Mouse (Mus musculus): ENCODE measurements around the gene Ddr2. TPM values are rescaled to one million over a fixed set of nuclear protein-coding genes. Genes with fewer than 3 reads are reported as not detected.

The Ddr2 gene
- polyA plus RNA-seq, 1 experiment = 13.7 TPM

DNA sequence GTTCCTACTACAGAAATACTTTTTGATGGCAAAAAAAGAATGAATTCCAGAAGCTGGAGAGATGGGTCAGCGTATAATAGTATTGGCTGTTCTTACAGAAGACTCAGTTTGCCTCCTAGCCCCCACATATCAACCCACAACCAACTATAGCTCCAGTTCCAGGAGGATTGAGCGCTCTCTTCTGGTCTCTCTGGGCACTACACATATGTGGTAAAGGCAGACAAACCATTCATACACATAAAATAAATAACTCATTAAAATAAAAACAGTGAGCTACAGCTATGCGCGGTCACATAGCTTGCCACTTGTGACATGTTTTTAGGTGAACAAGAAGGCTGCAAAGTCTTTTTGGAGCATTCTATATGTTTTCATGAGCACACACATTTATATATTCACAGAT is 71.2 kb downstream of the Ddr2 start:
- Histone ChIP-seq H3ac (ENCODE audit: control insufficient read depth, insufficient read length, low read depth) (no peak overlapping the region), H3K79me2 (ENCODE audit: control insufficient read depth, insufficient read depth) (peaks cover 21% of the 10 kb centered on the region), H3K36me3 (ENCODE audit: control insufficient read depth, insufficient read depth) (peaks cover 18% of the 10 kb centered on the region), H3K4me3 (ENCODE audit: insufficient read depth, poor library complexity, severe bottlenecking) (no peak overlapping the region), H3K27me3 (ENCODE audit: control insufficient read depth, insufficient read depth, insufficient read length) (no peaks in the 10 kb centered on the region), H3K79me3 (ENCODE audit: low read depth) (peaks cover 1% of the 10 kb centered on the region)
- TF ChIP-seq MYOD1 (IDR thresholded peaks at IDR 0.05; ENCODE audit: control insufficient read depth, insufficient read length, low read depth) = no peak
- no peak for TF ChIP-seq CEBPB (IDR thresholded peaks at IDR 0.05; ENCODE audit: low read depth)
- TF ChIP-seq MAX (IDR thresholded peaks at IDR 0.05) = no peak
- TF ChIP-seq CTCF (IDR thresholded peaks at IDR 0.05; ENCODE audit: control insufficient read depth, insufficient read depth, insufficient read length) = no peak
- TF ChIP-seq USF1 (IDR thresholded peaks at IDR 0.05; ENCODE audit: low read depth) = no peak
- TF ChIP-seq MYOG (IDR thresholded peaks at IDR 0.05; ENCODE audit: control insufficient read depth, extremely low read depth, insufficient read length) = no peak
- no peak for TF ChIP-seq FOSL1 (IDR thresholded peaks at IDR 0.05; ENCODE audit: insufficient read depth, low read length, poor library complexity, severe bottlenecking)

DNA sequence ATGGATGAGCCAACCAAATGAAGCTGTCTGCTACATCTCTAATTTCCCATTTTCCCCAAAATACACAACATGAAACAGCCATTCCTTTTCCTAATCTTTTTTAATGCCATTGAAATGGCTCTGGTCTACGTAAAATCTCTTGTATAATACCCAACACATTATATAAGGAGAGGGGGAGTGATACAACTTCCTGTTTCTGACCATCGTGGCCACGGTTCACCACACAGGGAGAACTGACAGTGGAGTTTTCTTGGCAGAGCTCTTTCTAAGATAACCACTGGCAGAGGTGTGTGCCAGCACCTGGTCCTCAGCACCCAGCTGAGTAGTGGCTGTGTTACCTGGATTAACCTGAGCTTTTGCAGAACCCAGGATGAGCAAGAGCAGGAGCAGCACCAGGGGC is 75.0 kb downstream of the Ddr2 start:
- Histone ChIP-seq H3K36me3 (ENCODE audit: control insufficient read depth, insufficient read depth) (peaks cover 12% of the 10 kb centered on the region), H3K4me3 (ENCODE audit: insufficient read depth, poor library complexity, severe bottlenecking) (no peak overlapping the region), H3K27me3 (ENCODE audit: control insufficient read depth, insufficient read depth, insufficient read length) (no peaks in the 10 kb centered on the region), H3ac (ENCODE audit: control insufficient read depth, insufficient read length, low read depth) (no peak overlapping the region), H3K79me3 (ENCODE audit: low read depth) (peaks cover 2% of the 10 kb centered on the region), H3K79me2 (ENCODE audit: control insufficient read depth, insufficient read depth) (peaks cover 18% of the 10 kb centered on the region)
- TF ChIP-seq CTCF (IDR thresholded peaks at IDR 0.05; ENCODE audit: control insufficient read depth, insufficient read depth, insufficient read length) (no peak), USF1 (IDR thresholded peaks at IDR 0.05; ENCODE audit: low read depth) (no peak), MAX (IDR thresholded peaks at IDR 0.05) (no peak), MYOG (IDR thresholded peaks at IDR 0.05; ENCODE audit: control insufficient read depth, extremely low read depth, insufficient read length) (no peak), CEBPB (IDR thresholded peaks at IDR 0.05; ENCODE audit: low read depth) (no peak), MYOD1 (IDR thresholded peaks at IDR 0.05; ENCODE audit: control insufficient read depth, insufficient read length, low read depth) (no peak), FOSL1 (IDR thresholded peaks at IDR 0.05; ENCODE audit: insufficient read depth, low read length, poor library complexity, severe bottlenecking) (no peak)

DNA sequence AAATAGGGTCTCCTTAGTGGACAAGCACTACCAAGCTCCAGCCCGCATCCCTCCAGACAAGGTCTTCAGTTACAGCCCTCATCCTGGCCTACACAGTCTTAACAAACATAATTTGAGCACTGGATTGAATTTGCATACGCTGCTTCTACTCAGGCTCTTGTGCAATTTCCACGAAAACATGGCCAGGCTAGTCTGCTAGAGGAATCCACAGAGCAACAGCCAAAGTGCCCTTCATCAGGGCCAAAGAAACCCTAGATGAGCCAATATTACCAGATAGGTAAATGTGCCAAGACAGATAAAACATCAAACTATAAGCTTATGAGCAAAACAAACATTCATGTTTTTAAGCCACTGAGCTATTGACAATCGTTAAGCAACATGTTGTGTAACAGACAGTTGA is 75.6 kb downstream of the Ddr2 start:
- no peak overlapping the region for H3K4me3 ChIP-seq (ENCODE audit: insufficient read depth, poor library complexity, severe bottlenecking)
- TF ChIP-seq USF1 (IDR thresholded peaks at IDR 0.05; ENCODE audit: low read depth) (no peak), MYOD1 (IDR thresholded peaks at IDR 0.05; ENCODE audit: control insufficient read depth, insufficient read length, low read depth) (no peak), MAX (IDR thresholded peaks at IDR 0.05) (no peak), MYOG (IDR thresholded peaks at IDR 0.05; ENCODE audit: control insufficient read depth, extremely low read depth, insufficient read length) (no peak), CTCF (IDR thresholded peaks at IDR 0.05; ENCODE audit: control insufficient read depth, insufficient read depth, insufficient read length) (no peak), FOSL1 (IDR thresholded peaks at IDR 0.05; ENCODE audit: insufficient read depth, low read length, poor library complexity, severe bottlenecking) (no peak), CEBPB (IDR thresholded peaks at IDR 0.05; ENCODE audit: low read depth) (no peak)

DNA sequence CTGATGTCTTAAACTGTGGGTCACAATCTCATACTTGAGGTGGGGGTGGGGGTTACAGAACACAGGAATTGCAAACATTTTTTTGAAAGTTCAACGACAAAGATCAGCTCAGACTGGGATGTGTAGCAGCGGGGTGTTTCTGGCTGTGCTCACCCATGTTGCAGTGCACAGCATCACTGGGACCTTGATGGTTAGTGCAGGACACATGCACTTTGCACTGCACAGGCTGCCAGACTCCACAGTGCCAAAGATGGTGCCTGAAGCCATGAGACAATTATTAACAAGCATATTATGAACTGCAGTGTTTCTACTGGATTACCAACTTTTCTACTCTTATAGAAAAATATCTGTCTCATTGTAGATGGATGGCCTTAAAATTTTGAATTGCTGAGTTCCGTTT is 78.9 kb downstream of the Ddr2 start:
- Histone ChIP-seq H3K36me3 (ENCODE audit: control insufficient read depth, insufficient read depth) (peaks cover 26% of the 10 kb centered on the region), H3K79me3 (ENCODE audit: low read depth) (peaks cover 6% of the 10 kb centered on the region), H3K27me3 (ENCODE audit: control insufficient read depth, insufficient read depth, insufficient read length) (no peaks in the 10 kb centered on the region), H3ac (ENCODE audit: control insufficient read depth, insufficient read length, low read depth) (no peak overlapping the region), H3K4me3 (ENCODE audit: insufficient read depth, poor library complexity, severe bottlenecking) (no peak overlapping the region), H3K79me2 (ENCODE audit: control insufficient read depth, insufficient read depth) (peaks cover 34% of the 10 kb centered on the region)
- no peak for TF ChIP-seq MYOG (IDR thresholded peaks at IDR 0.05; ENCODE audit: control insufficient read depth, extremely low read depth, insufficient read length)
- TF ChIP-seq FOSL1 (IDR thresholded peaks at IDR 0.05; ENCODE audit: insufficient read depth, low read length, poor library complexity, severe bottlenecking) = no peak
- TF ChIP-seq MYOD1 (IDR thresholded peaks at IDR 0.05; ENCODE audit: control insufficient read depth, insufficient read length, low read depth) = no peak
- TF ChIP-seq MAX (IDR thresholded peaks at IDR 0.05) = no peak
- TF ChIP-seq CEBPB (IDR thresholded peaks at IDR 0.05; ENCODE audit: low read depth) = no peak
- no peak for TF ChIP-seq USF1 (IDR thresholded peaks at IDR 0.05; ENCODE audit: low read depth)
- TF ChIP-seq CTCF (IDR thresholded peaks at IDR 0.05; ENCODE audit: control insufficient read depth, insufficient read depth, insufficient read length) = no peak

More for the DNA sequence above, 75.6 kb downstream of the Ddr2 start:
- Histone ChIP-seq H3K79me2 (ENCODE audit: control insufficient read depth, insufficient read depth) (peaks cover 24% of the 10 kb centered on the region), H3ac (ENCODE audit: control insufficient read depth, insufficient read length, low read depth) (no peak overlapping the region), H3K36me3 (ENCODE audit: control insufficient read depth, insufficient read depth) (peaks cover 15% of the 10 kb centered on the region), H3K79me3 (ENCODE audit: low read depth) (peaks cover 2% of the 10 kb centered on the region), H3K27me3 (ENCODE audit: control insufficient read depth, insufficient read depth, insufficient read length) (no peaks in the 10 kb centered on the region)

DNA sequence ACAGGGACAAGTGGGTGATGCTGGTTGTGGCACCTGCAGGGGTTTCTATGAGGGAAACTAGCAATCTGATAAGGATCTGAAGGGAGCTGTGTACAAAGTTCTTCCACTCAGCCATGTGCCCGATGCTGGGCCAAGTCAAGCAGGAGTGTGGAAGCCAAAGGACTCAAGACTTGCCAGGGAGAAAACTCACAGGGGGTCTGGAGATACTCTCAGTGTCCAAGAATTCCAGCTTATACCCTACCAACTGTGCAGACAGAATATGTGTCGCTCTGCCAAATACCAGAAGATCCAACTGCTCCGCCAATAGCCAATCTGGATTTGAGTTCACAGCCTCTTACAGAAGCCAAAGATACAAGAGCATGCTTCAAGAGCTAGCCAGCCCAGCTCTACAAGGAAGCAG is 95.8 kb downstream of the Ddr2 start:
- peaks cover 11% of the 10 kb centered on the region for H3K79me2 ChIP-seq (ENCODE audit: control insufficient read depth, insufficient read depth)
- no peak overlapping the region for H3K4me3 ChIP-seq (ENCODE audit: insufficient read depth, poor library complexity, severe bottlenecking)
- TF ChIP-seq USF1 (IDR thresholded peaks at IDR 0.05; ENCODE audit: low read depth) (no peak), FOSL1 (IDR thresholded peaks at IDR 0.05; ENCODE audit: insufficient read depth, low read length, poor library complexity, severe bottlenecking) (no peak), MAX (IDR thresholded peaks at IDR 0.05) (no peak), CEBPB (IDR thresholded peaks at IDR 0.05; ENCODE audit: low read depth) (no peak), CTCF (IDR thresholded peaks at IDR 0.05; ENCODE audit: control insufficient read depth, insufficient read depth, insufficient read length) (no peak), MYOD1 (IDR thresholded peaks at IDR 0.05; ENCODE audit: control insufficient read depth, insufficient read length, low read depth) (no peak)
- H3K36me3 ChIP-seq (ENCODE audit: control insufficient read depth, insufficient read depth) = peaks cover 19% of the 10 kb centered on the region
- H3ac ChIP-seq (ENCODE audit: control insufficient read depth, insufficient read length, low read depth) = no peak overlapping the region
- H3K27me3 ChIP-seq (ENCODE audit: control insufficient read depth, insufficient read depth, insufficient read length) = no peaks in the 10 kb centered on the region
- H3K79me3 ChIP-seq (ENCODE audit: low read depth) = peaks cover 9% of the 10 kb centered on the region
